Mouse (Mus musculus) liver, adult 2 months (tissue): Measurements from ENCODE around the gene Nfic.

ENCODE experiments used
- CTCF ChIP-seq: fragments of 200-500 bp; IDR thresholded peaks from 2 replicates; pipeline ENCODE4 v1.5.1; 2011; ENCODE audit warnings: low read depth, low read length, control low read depth
- POLR2A ChIP-seq: fragments of 200-500 bp; IDR thresholded peaks from 2 replicates; pipeline ENCODE4 v1.6.1; 2011; ENCODE audit warnings: low read length, control low read depth; ENCODE audit not compliant: insufficient read depth; ENCODE audit errors: extremely low read depth

GRCm38 (mm10) chr10:81412586-81413309, 42.7 kb downstream of the Nfic start:
- no peak for TF ChIP-seq CTCF
- no peak for TF ChIP-seq POLR2A
